Mouse (Mus musculus) heart, embryonic 16.5 days (tissue): Measurements from ENCODE around the gene Cavin4. TPM values are rescaled to one million over a fixed set of nuclear protein-coding genes. Genes with fewer than 3 reads are reported as not detected.

Experiments used
- ATAC-seq: fragments of 200-750 bp; cut with Nextera tagmentation; replicated peaks from 2 replicates; pipeline ENCODE4 v1.8.0; 2017; ENCODE audit warnings: moderate number of reproducible peaks; ENCODE audit not compliant: insufficient read depth, low FRiP score; ENCODE audit errors: extremely low read depth
- H3K27ac ChIP-seq: fragments of 300-500 bp; sonication (generic); 2 replicates; pipeline ENCODE4 v1.5.1; 2014; ENCODE audit warnings: mild to moderate bottlenecking, low read length, control low read depth, moderate library complexity
- H3K27me3 ChIP-seq: fragments of 300-500 bp; sonication (generic); 2 replicates; pipeline ENCODE4 v1.6.1; 2014; ENCODE audit warnings: low read length, mixed read lengths; ENCODE audit not compliant: control insufficient read depth, insufficient read depth
- H3K36me3 ChIP-seq: fragments of 300-500 bp; sonication (generic); 2 replicates; pipeline ENCODE4 v1.6.1; 2014; ENCODE audit not compliant: control insufficient read depth, insufficient read depth
- H3K4me1 ChIP-seq: fragments of 300-500 bp; sonication (generic); 2 replicates; pipeline ENCODE4 v1.6.1; 2014; ENCODE audit warnings: low read length, mixed read lengths; ENCODE audit not compliant: control insufficient read depth, insufficient read depth
- H3K4me2 ChIP-seq: fragments of 300-500 bp; sonication (generic); 2 replicates; pipeline ENCODE4 v1.6.1; 2014; ENCODE audit warnings: low read depth, mild to moderate bottlenecking, control low read depth, low read length
- H3K4me3 ChIP-seq: fragments of 300-500 bp; sonication (generic); 2 replicates; pipeline ENCODE4 v1.5.1; 2014; ENCODE audit warnings: mild to moderate bottlenecking, control low read depth, low read length
- H3K9ac ChIP-seq: fragments of 300-500 bp; sonication (generic); 2 replicates; pipeline ENCODE4 v1.6.1; 2014; ENCODE audit warnings: low read length, control low read depth
- H3K9me3 ChIP-seq: fragments of 300-500 bp; sonication (generic); replicated peaks from 2 replicates; pipeline ENCODE4 v1.6.1; 2016; ENCODE audit warnings: low read length; ENCODE audit not compliant: control insufficient read depth
- WGBS: fragments of 180-500 bp; shearing (Covaris S2); extraction: QIAGEN DNeasy Blood & Tissue Kit; methylation state at CpG from one replicate; pipeline ENCODE4 v1.1.7; 2014; 5-methylcytosine and 5-hydroxymethylcytosine counted together
- polyA plus RNA-seq: library from polyadenylated mRNA; unstranded; fragments of >200 nt; fragmentation: Nextera tagmentation; extraction: Ambion mirVana; gene quantifications from 2 replicates; pipeline ENCODE4 v1.2.1, GENCODE M21; 2015

The Cavin4 gene
- polyA plus RNA-seq, 1 experiment from 2014 or later: 27.6 TPM

- H3K4me1 ChIP-seq: no peaks in the 10 kb centered on the region
- no peak overlapping the region for H3K27ac ChIP-seq
- no peak overlapping the region for H3K4me3 ChIP-seq
- H3K9me3 ChIP-seq: no peaks in the 10 kb centered on the region
- no peaks in the 10 kb centered on the region for H3K27me3 ChIP-seq
- no peak overlapping the region for H3K9ac ChIP-seq
- ATAC-seq: no peak
- WGBS: 96% methylated on average over 8 of the region's 8 CpGs
- H3K36me3 ChIP-seq: peaks cover 13% of the 10 kb centered on the region
- H3K4me2 ChIP-seq: no peak overlapping the region
These were observed 6.8 kb upstream of the Cavin4 start for GRCm38 (mm10) chr4:48656530-48656929.

GRCm38 (mm10) chr4:48660144-48660543 lies 3.2 kb upstream of the Cavin4 start:
- Histone ChIP-seq H3K27me3 (no peaks in the 10 kb centered on the region), H3K36me3 (peaks cover 5% of the 10 kb centered on the region), H3K4me3 (no peak overlapping the region), H3K9me3 (no peaks in the 10 kb centered on the region), H3K27ac (no peak overlapping the region), H3K4me1 (no peaks in the 10 kb centered on the region), H3K9ac (no peak overlapping the region), H3K4me2 (no peak overlapping the region)
- 89% methylated on average over 4 of the region's 4 CpGs for WGBS
- ATAC-seq: no peak

- no peaks in the 10 kb centered on the region for H3K9me3 ChIP-seq
- no peak overlapping the region for H3K4me2 ChIP-seq
- H3K36me3 ChIP-seq: peaks cover 5% of the 10 kb centered on the region
These were observed 2.4 kb upstream of the Cavin4 start for GRCm38 (mm10) chr4:48660619-48661575.

GRCm38 (mm10) chr4:48664021-48664420 lies 707 bp downstream of the Cavin4 start:
- H3K9ac ChIP-seq: no peak overlapping the region
- WGBS: 86% methylated on average over 6 of the region's 6 CpGs
- H3K4me1 ChIP-seq: peaks cover 5% of the 10 kb centered on the region; the same call in 1 of the 2 replicates
- peak overlapping the region; percentile 83; the same call in 1 of the 2 replicates for H3K27ac ChIP-seq
- H3K27me3 ChIP-seq: no peaks in the 10 kb centered on the region
- peak overlapping the region; percentile 55 for H3K4me2 ChIP-seq
- peaks cover 5% of the 10 kb centered on the region for H3K36me3 ChIP-seq
- no peak for ATAC-seq
- no peaks in the 10 kb centered on the region for H3K9me3 ChIP-seq
- H3K4me3 ChIP-seq: peak overlapping the region; percentile 31

More at GRCm38 (mm10) chr4:48660619-48661575, 2.4 kb upstream of the Cavin4 start:
- ATAC-seq: no peak
- WGBS: 91% methylated on average over 7 of the region's 7 CpGs
- Histone ChIP-seq H3K27ac (0 out of 2 replicates have a peak overlapping the region, but pooled peaks have one; percentile 8), H3K9ac (no peak overlapping the region), H3K4me3 (no peak overlapping the region), H3K27me3 (no peaks in the 10 kb centered on the region), H3K4me1 (no peaks in the 10 kb centered on the region)

DNA sequence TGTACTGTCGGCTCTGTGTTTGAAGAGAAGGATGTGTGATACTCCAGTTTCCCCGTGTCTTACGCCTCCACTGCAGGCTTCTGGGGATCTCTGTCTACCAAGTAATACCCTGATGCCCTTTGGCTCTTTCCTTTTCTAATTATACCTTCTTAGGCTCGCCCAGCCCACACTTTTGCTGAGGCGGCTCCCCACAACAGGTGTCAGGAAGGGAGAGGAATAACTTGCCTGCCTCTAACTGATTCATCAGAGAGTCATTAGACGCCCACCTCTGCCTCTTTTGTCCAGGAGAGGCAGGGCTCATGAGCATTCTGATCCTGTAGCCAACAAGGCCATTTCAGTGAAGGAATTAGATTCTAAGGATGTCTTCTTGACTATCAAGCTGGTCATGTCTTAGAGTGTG lies 4.0 kb downstream of the Cavin4 start:
- no peaks in the 10 kb centered on the region for H3K27me3 ChIP-seq
- H3K9me3 ChIP-seq: no peaks in the 10 kb centered on the region
- WGBS: 84% methylated on average over 6 of the region's 6 CpGs
- no peak for ATAC-seq
- H3K36me3 ChIP-seq: no peaks in the 10 kb centered on the region; the same call in 1 of the 2 replicates
- H3K27ac ChIP-seq: no peak overlapping the region
- H3K4me1 ChIP-seq: peaks cover 5% of the 10 kb centered on the region; the same call in 1 of the 2 replicates
- no peak overlapping the region for H3K9ac ChIP-seq
- no peak overlapping the region for H3K4me2 ChIP-seq
- no peak overlapping the region for H3K4me3 ChIP-seq

DNA sequence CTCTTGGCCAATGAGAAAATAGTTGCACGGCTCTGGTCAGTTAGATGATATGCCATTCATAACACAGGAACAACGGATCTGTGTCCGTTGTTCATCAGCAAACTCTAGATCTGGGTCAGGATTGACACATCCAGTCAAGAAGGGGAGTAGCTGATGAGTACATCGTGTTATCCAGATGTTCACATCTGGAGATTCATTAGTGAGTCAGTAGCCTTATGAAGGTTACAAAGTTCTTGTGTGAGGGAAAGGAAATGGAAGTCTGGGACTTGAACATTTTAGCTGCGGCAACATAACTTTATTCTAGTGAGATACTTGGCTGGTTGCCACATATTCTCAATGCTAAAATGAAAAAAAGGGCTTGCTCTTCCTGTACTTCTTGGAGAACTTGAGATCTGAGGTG lies 9.6 kb downstream of the Cavin4 start:
- Histone ChIP-seq H3K9me3 (no peaks in the 10 kb centered on the region), H3K27ac (no peak overlapping the region), H3K27me3 (no peaks in the 10 kb centered on the region), H3K4me3 (no peak overlapping the region), H3K9ac (no peak overlapping the region), H3K4me2 (no peak overlapping the region), H3K4me1 (peaks cover 5% of the 10 kb centered on the region; the same call in 1 of the 2 replicates), H3K36me3 (peaks cover 4% of the 10 kb centered on the region; the same call in 1 of the 2 replicates)
- WGBS: 72% methylated on average over 5 of the region's 5 CpGs
- ATAC-seq: no peak

GRCm38 (mm10) chr4:48674412-48674811 lies 11.1 kb downstream of the Cavin4 start:
- Histone ChIP-seq H3K27me3 (no peaks in the 10 kb centered on the region), H3K27ac (no peak overlapping the region), H3K4me3 (no peak overlapping the region), H3K4me2 (no peak overlapping the region), H3K9ac (no peak overlapping the region), H3K9me3 (no peaks in the 10 kb centered on the region), H3K36me3 (peaks cover 4% of the 10 kb centered on the region; the same call in 1 of the 2 replicates), H3K4me1 (no peaks in the 10 kb centered on the region)
- WGBS: 85% methylated on average over 7 of the region's 7 CpGs
- no peak for ATAC-seq

GRCm38 (mm10) chr4:48676570-48677185 lies 13.4 kb downstream of the Cavin4 start:
- Histone ChIP-seq H3K27ac (no peak overlapping the region), H3K36me3 (peaks cover 4% of the 10 kb centered on the region; the same call in 1 of the 2 replicates), H3K27me3 (no peaks in the 10 kb centered on the region), H3K4me3 (no peak overlapping the region), H3K9me3 (no peaks in the 10 kb centered on the region), H3K4me1 (peaks cover 8% of the 10 kb centered on the region; the same call in 1 of the 2 replicates), H3K4me2 (no peak overlapping the region), H3K9ac (no peak overlapping the region)
- ATAC-seq: no peak
- WGBS: 91% methylated on average over 13 of the region's 13 CpGs

DNA sequence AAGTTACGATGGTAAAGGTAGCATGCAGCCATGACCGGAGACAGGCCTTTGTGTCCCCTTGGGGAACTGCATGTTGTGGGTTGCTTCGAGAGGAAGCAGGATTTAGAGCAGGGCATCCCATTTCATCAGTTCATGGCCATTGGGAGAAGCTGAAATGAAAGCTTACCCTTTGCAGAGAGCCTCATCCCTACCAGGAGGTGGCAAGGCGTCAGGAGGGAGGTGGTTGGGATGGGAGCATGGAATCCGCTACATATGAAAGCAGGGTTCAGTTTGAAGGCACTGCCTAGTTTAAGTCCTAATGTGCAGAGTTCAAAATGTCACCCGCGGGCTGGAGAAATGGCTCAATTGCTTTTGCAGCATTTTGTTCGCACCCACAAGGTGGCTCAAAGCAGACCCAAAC lies 14.0 kb downstream of the Cavin4 start:
- H3K27ac ChIP-seq: no peak overlapping the region
- H3K4me1 ChIP-seq: peaks cover 8% of the 10 kb centered on the region; the same call in 1 of the 2 replicates
- 95% methylated on average over 8 of the region's 8 CpGs for WGBS
- H3K9ac ChIP-seq: no peak overlapping the region
- peaks cover 4% of the 10 kb centered on the region; the same call in 1 of the 2 replicates for H3K36me3 ChIP-seq
- H3K4me3 ChIP-seq: no peak overlapping the region
- no peak for ATAC-seq
- no peaks in the 10 kb centered on the region for H3K9me3 ChIP-seq
- H3K4me2 ChIP-seq: no peak overlapping the region
- H3K27me3 ChIP-seq: no peaks in the 10 kb centered on the region
